Mouse (Mus musculus) MEL (cell line): ENCODE measurements around the gene Sik1. TPM values are rescaled to one million over a fixed set of nuclear protein-coding genes. Genes with fewer than 3 reads are reported as not detected.

ENCODE experiments used
- DNase-seq: peaks from one replicate; pipeline ENCODE4 v3.0.0; 2011; ENCODE audit warnings: low read depth, low spot score
- H3K27ac ChIP-seq: 2 replicates; pipeline ENCODE4 v1.5.1; 2012; ENCODE audit warnings: low read depth, mild to moderate bottlenecking, control low read depth, low read length, moderate library complexity; ENCODE audit not compliant: control insufficient read depth
- H3K27me3 ChIP-seq, 2 experiments: fragments of 150-350 bp in 1 of 2; sonication (generic) in 1 of 2; 2 replicates each; pipeline ENCODE4 v1.6.1; 2012; ENCODE audit warnings: low read length in 2 of 2, mild to moderate bottlenecking in 2 of 2, improper control_type of control experiment in 1 of 2, moderate library complexity in 1 of 2; ENCODE audit not compliant: insufficient read depth in 2 of 2, control insufficient read depth in 1 of 2
- H3K36me3 ChIP-seq, 2 experiments: 2 replicates each; pipeline ENCODE4 v1.6.1; 2012 to 2014; ENCODE audit warnings: low read length in 2 of 2, improper control_type of control experiment in 1 of 2, inconsistent platforms in 1 of 2, mild to moderate bottlenecking in 1 of 2; ENCODE audit not compliant: insufficient read depth in 2 of 2, control insufficient read depth in 1 of 2
- H3K4me1 ChIP-seq, 2 experiments: fragments of 150-350 bp in 1 of 2; sonication (generic) in 1 of 2; 2 replicates each; pipeline ENCODE4 v1.6.1; 2012; ENCODE audit warnings: low read length in 2 of 2, improper control_type of control experiment in 1 of 2, mild to moderate bottlenecking in 1 of 2; ENCODE audit not compliant: insufficient read depth in 2 of 2, control insufficient read depth in 1 of 2
- H3K4me3 ChIP-seq, 2 experiments: fragments of 150-350 bp in 1 of 2; sonication (generic) in 1 of 2; 2 replicates each; pipeline ENCODE4 v1.5.1; 2012; ENCODE audit warnings: low read depth in 2 of 2, low read length in 2 of 2, mild to moderate bottlenecking in 2 of 2, moderate library complexity in 2 of 2, control low read depth in 1 of 2, improper control_type of control experiment in 1 of 2; ENCODE audit not compliant: control insufficient read depth in 1 of 2, insufficient read depth in 1 of 2
- H3K79me2 ChIP-seq: 2 replicates; pipeline ENCODE4 v1.6.1; 2012; ENCODE audit warnings: mild to moderate bottlenecking, low read length, moderate library complexity; ENCODE audit not compliant: control insufficient read depth, poor library complexity, insufficient read depth
- H3K9ac ChIP-seq: 2 replicates; pipeline ENCODE4 v1.6.1; 2012; ENCODE audit warnings: low read depth, mild to moderate bottlenecking, control low read depth, low read length, moderate library complexity; ENCODE audit not compliant: control insufficient read depth, poor library complexity, severe bottlenecking
- H3K9me3 ChIP-seq: fragments of 150-350 bp; sonication (generic); replicated peaks from 2 replicates; pipeline ENCODE4 v1.6.1; 2012; ENCODE audit warnings: mild to moderate bottlenecking, low read length, improper control_type of control experiment, moderate library complexity; ENCODE audit not compliant: insufficient read depth
- CTCF ChIP-seq, 3 experiments: IDR thresholded peaks in 2 of 3; conservative IDR thresholded peaks in 1 of 3; 2 replicates each; pipeline ENCODE4 v1.5.1; 2011 to 2012; ENCODE audit warnings: low read length in 3 of 3, low read depth in 2 of 3, mild to moderate bottlenecking in 2 of 3, improper control_type of control experiment in 1 of 3, inconsistent platforms in 1 of 3, mixed read lengths in 1 of 3, moderate library complexity in 1 of 3; ENCODE audit not compliant: control insufficient read depth in 1 of 3, insufficient read depth in 1 of 3, poor library complexity in 1 of 3, severe bottlenecking in 1 of 3
- E2F4 ChIP-seq: IDR thresholded peaks from 2 replicates; pipeline ENCODE4 v1.6.1; 2011; ENCODE audit warnings: low read depth, low read length, improper control_type of control experiment, borderline replicate concordance
- ELF1 ChIP-seq: IDR thresholded peaks from 2 replicates; pipeline ENCODE4 v1.6.1; 2014; ENCODE audit warnings: low read depth, mild to moderate bottlenecking, inconsistent platforms, low read length, improper control_type of control experiment, moderate library complexity
- EP300 ChIP-seq, 2 experiments: IDR thresholded peaks; 2 replicates each; pipeline ENCODE4 v1.6.1; 2011; ENCODE audit warnings: improper control_type of control experiment in 2 of 2, low read length in 2 of 2, low read depth in 1 of 2, mild to moderate bottlenecking in 1 of 2
- GABPA ChIP-seq: IDR thresholded peaks from 2 replicates; pipeline ENCODE4 v1.6.1; 2012; ENCODE audit warnings: low read depth, mild to moderate bottlenecking, inconsistent platforms, low read length, improper control_type of control experiment, moderate library complexity
- JUND ChIP-seq: IDR thresholded peaks from 2 replicates; pipeline ENCODE4 v1.6.1; 2011; ENCODE audit warnings: low read depth, mild to moderate bottlenecking, improper control_type of control experiment, low read length
- MYC ChIP-seq: IDR thresholded peaks from 2 replicates; pipeline ENCODE4 v1.6.1; 2011; ENCODE audit warnings: low read depth, mild to moderate bottlenecking, low read length, improper control_type of control experiment, moderate library complexity
- POLR2A ChIP-seq, 2 experiments: IDR thresholded peaks; 2 replicates each; pipeline ENCODE4 v1.6.1; 2011 to 2012; ENCODE audit warnings: low read length in 2 of 2, mild to moderate bottlenecking in 2 of 2, control low read depth in 1 of 2, improper control_type of control experiment in 1 of 2, low read depth in 1 of 2, moderate library complexity in 1 of 2; ENCODE audit not compliant: control insufficient read depth in 1 of 2, insufficient read depth in 1 of 2, poor library complexity in 1 of 2
- POLR2AphosphoS5 ChIP-seq: IDR thresholded peaks from 2 replicates; pipeline ENCODE4 v1.6.1; 2012; ENCODE audit warnings: low read depth, borderline replicate concordance, mild to moderate bottlenecking, inconsistent platforms, low read length, moderate library complexity, mixed read lengths
- SIN3A ChIP-seq: IDR thresholded peaks from 2 replicates; pipeline ENCODE4 v1.6.1; 2012; ENCODE audit warnings: low read length, improper control_type of control experiment, inconsistent platforms
- SMC3 ChIP-seq: IDR thresholded peaks from 2 replicates; pipeline ENCODE4 v1.6.1; 2011; ENCODE audit warnings: low read depth, low read length, improper control_type of control experiment
- UBTF ChIP-seq: IDR thresholded peaks from 2 replicates; pipeline ENCODE4 v1.6.1; 2012; ENCODE audit warnings: low read depth, mild to moderate bottlenecking, inconsistent platforms, low read length, improper control_type of control experiment, moderate library complexity, borderline replicate concordance; ENCODE audit not compliant: insufficient read depth
- ZC3H11A ChIP-seq: IDR thresholded peaks from 2 replicates; pipeline ENCODE4 v1.6.1; 2012; ENCODE audit warnings: low read depth, mild to moderate bottlenecking, inconsistent platforms, low read length, improper control_type of control experiment
- ZMIZ1 ChIP-seq: IDR thresholded peaks from 2 replicates; pipeline ENCODE4 v1.6.1; 2012; ENCODE audit warnings: low read depth, mild to moderate bottlenecking, inconsistent platforms, low read length, improper control_type of control experiment, moderate library complexity
- ZNF384 ChIP-seq: IDR thresholded peaks from 2 replicates; pipeline ENCODE4 v1.6.1; 2012; ENCODE audit warnings: low read depth, mild to moderate bottlenecking, inconsistent platforms, low read length, improper control_type of control experiment
- polyA plus RNA-seq, 2 experiments: library from polyadenylated mRNA; stranded (reverse) in 1 of 2; unstranded in 1 of 2; fragments of >175 nt in 1 of 2; fragments of >200 nt in 1 of 2; gene quantifications; 2 replicates each; pipeline versions ENCODE4 v1.2.1 to v1.2.4; 2012; ENCODE audit warnings: low replicate concordance in 2 of 2, low read depth in 1 of 2; ENCODE audit not compliant: insufficient read length in 2 of 2, insufficient read depth in 1 of 2, missing spikeins in 1 of 2
- total RNA-seq: library from RNA; depleted of rRNA; stranded (reverse); fragments of 300-350 nt; gene quantifications from 2 replicates; pipeline ENCODE4 v1.2.3, GENCODE M21; 2012

The Sik1 gene
- total and polyA plus RNA-seq, 3 experiments: 5.5 to 10.4 TPM; not detected in 1

- no peak for TF ChIP-seq POLR2AphosphoS5
- TF ChIP-seq POLR2A (IDR thresholded peaks at IDR 0.05; ENCODE audit: control insufficient read depth in 1 of 2, insufficient read depth in 1 of 2, low read depth in 1 of 2, low read length in 2 of 2, poor library complexity in 1 of 2): peak; percentile 49 to 55; a peak in 2 of 4 replicates
- peak in 2 of 3 experiments; percentile 52 to 96; a peak in 4 of 6 replicates for TF ChIP-seq CTCF (IDR thresholded peaks at IDR 0.05 in 2 of 3, conservative IDR thresholded peaks at IDR 0.05 in 1 of 3; ENCODE audit: control insufficient read depth in 1 of 3, insufficient read depth in 1 of 3, low read depth in 2 of 3, low read length in 3 of 3, poor library complexity in 1 of 3, severe bottlenecking in 1 of 3)
- TF ChIP-seq E2F4: no peak
- TF ChIP-seq GABPA: peak; percentile 43; the same call in 1 of the 2 replicates
Observed at GRCm38 (mm10) chr17:31855597-31856518, at the start of gene Sik1 (continued).

- H3K27ac ChIP-seq: no peak overlapping the region
- H3K9me3 ChIP-seq: no peaks in the 10 kb centered on the region
- no peaks in the 10 kb centered on the region for H3K4me1 ChIP-seq
- H3K4me3 ChIP-seq: no peak overlapping the region
- no peak for DNase-seq
- no peaks in the 10 kb centered on the region for H3K79me2 ChIP-seq
- H3K27me3 ChIP-seq: no peaks in the 10 kb centered on the region
- H3K9ac ChIP-seq: no peak overlapping the region
- no peaks in the 10 kb centered on the region for H3K36me3 ChIP-seq
- TF ChIP-seq ZMIZ1: no peak
- TF ChIP-seq ZC3H11A: no peak
- no peak for TF ChIP-seq JUND
- no peak for TF ChIP-seq E2F4
- TF ChIP-seq MYC: no peak
- TF ChIP-seq UBTF: no peak
- TF ChIP-seq GABPA: no peak
- no peak for TF ChIP-seq ELF1
- no peak for TF ChIP-seq SIN3A
- TF ChIP-seq POLR2A (IDR thresholded peaks at IDR 0.05; ENCODE audit: control insufficient read depth in 1 of 2, insufficient read depth in 1 of 2, low read depth in 1 of 2, low read length in 2 of 2, poor library complexity in 1 of 2): no peak
- no peak for TF ChIP-seq SMC3
- no peak for TF ChIP-seq EP300 (IDR thresholded peaks at IDR 0.05; ENCODE audit: low read depth in 1 of 2, low read length in 2 of 2)
- TF ChIP-seq ZNF384: no peak
- TF ChIP-seq POLR2AphosphoS5: no peak
Observed at GRCm38 (mm10) chr17:31905201-31905790, 49.7 kb upstream of the Sik1 start.
